Mouse (Mus musculus): ENCODE measurements at regions not wholly inside any gene's neighbourhood (a gene's known extent, or its start where the extent isn't known, plus 50 kb on each side); places are given as distances from the start of the nearest gene placed in this dataset. TPM values are rescaled to one million over a fixed set of nuclear protein-coding genes. Genes with fewer than 3 reads are reported as not detected.

- no peak for DNase-seq (ENCODE audit: low spot score)
These were observed 143.1 kb downstream of the Gm11361 start for GRCm38 (mm10) chr13:28400459-28400858.

Small RNAs in the stretch of these regions (microRNA-seq; reads per million reads assigned to microRNA genes)
- gene Mir6368, result not detected
